Mouse (Mus musculus) G1E (cell line): ENCODE results near the gene Galnt18.

Experiments
- CTCF ChIP-seq: IDR thresholded peaks from 2 replicates; pipeline ENCODE4 v1.5.1; 2012; ENCODE audit warnings: low read depth, low read length, inconsistent platforms, mixed read lengths
- GATA1 ChIP-seq: IDR thresholded peaks from 2 replicates; pipeline ENCODE4 v1.6.1; 2012; ENCODE audit warnings: borderline replicate concordance, low read length, inconsistent platforms, mixed read lengths

- TF ChIP-seq CTCF (no peak), GATA1 (no peak)
Measured at GRCm38 (mm10) chr7:111614471-111614870, 165.3 kb downstream of the Galnt18 start.
